Mouse (Mus musculus) left cerebral cortex, postnatal 14 days (tissue): ENCODE data around the gene Olfr1446. TPM values are rescaled to one million over a fixed set of nuclear protein-coding genes. Genes with fewer than 3 reads are reported as not detected.

Source experiments
- DNase-seq, 2 experiments: peaks; one replicate each; pipeline ENCODE4 v3.0.0; 2021 to 2022; ENCODE audit warnings: low spot score in 2 of 2, mixed read lengths in 1 of 2
- intact Hi-C: fragments of 180-260 bp; cut with DNase I; formaldehyde crosslinking; loops from one replicate; pipeline ENCODE4 v1.15.1; 2025
- long read RNA-seq, 2 experiments: library from polyadenylated mRNA; stranded (forward); transcript quantifications; one replicate each; pipeline ENCODE4 v2.0.0; 2021
- total RNA-seq, 2 experiments: library from RNA; stranded (reverse); gene quantifications; 2 replicates each; pipeline ENCODE4 v1.2.3; 2021

The Olfr1446 gene
- total RNA-seq: not detected
- long read RNA-seq, experiment 1: 0 reads
- long read RNA-seq, experiment 2: 0 reads

- intact Hi-C loops: no loop called here
- DNase-seq: no peak
Measured at GRCm38 (mm10) chr19:12893424-12893823, at the start of gene Olfr1446. TSS of gene Olfr1446 (minus strand) at chr19:12893524.

GRCm38 (mm10) chr19:12930540-12930939 lies 37.2 kb upstream of the Olfr1446 start, which contains the start of gene Olfr1449:
TSS of gene Olfr1449 (plus strand) at chr19:12930840.
- DNase-seq: no peak
- intact Hi-C loops: no loop called here

GRCm38 (mm10) chr19:12924319-12924718 lies 31.0 kb upstream of the Olfr1446 start, which contains the start of gene Olfr1448:
TSS of gene Olfr1448 (minus strand) at chr19:12924419.
- intact Hi-C loops: no loop called here
- no peak for DNase-seq

- no peak for DNase-seq
- intact Hi-C loops: no loop called here
Measured at GRCm38 (mm10) chr19:12903643-12904042, 10.3 kb upstream of the Olfr1446 start, which contains the start of gene Olfr1447. TSS of gene Olfr1447 (minus strand) at chr19:12903743.

- DNase-seq: no peak
- intact Hi-C loops: no loop called here
Measured at GRCm38 (mm10) chr19:12883555-12883954, 9.8 kb downstream of the Olfr1446 start, which contains the start of gene Olfr1445. TSS of gene Olfr1445 (plus strand) at chr19:12883855.

GRCm38 (mm10) chr19:12856983-12857382 lies 36.3 kb downstream of the Olfr1446 start, which contains the start of gene Olfr1444:
TSS of gene Olfr1444 (plus strand) at chr19:12857283.
- no peak for DNase-seq
- intact Hi-C loops: no loop called here

- DNase-seq: no peak
- intact Hi-C loops: no loop called here
Measured at GRCm38 (mm10) chr19:12846382-12846781, 46.9 kb downstream of the Olfr1446 start, which contains the start of gene Gm5244. TSS of gene Gm5244 (plus strand) at chr19:12846682.

- intact Hi-C loops: no loop called here
- peak in 1 of 2 experiments; percentile 47 for DNase-seq
Measured at GRCm38 (mm10) chr19:12838507-12838906, 54.8 kb downstream of the Olfr1446 start.

Other genes starting within 250 kb of the Olfr1446 start
- gene Olfr1442, start 223.1 kb downstream of the Olfr1446 start, total RNA-seq: not detected
- gene Olfr1443, start 215.4 kb downstream of the Olfr1446 start, total RNA-seq: not detected
- gene Keg1, start 197.7 kb downstream of the Olfr1446 start, total RNA-seq: not detected
- 1 to 10 TPM; 2.2 to 2.9 TPM for gene Cntf, start 127.9 kb downstream of the Olfr1446 start, total RNA-seq
- gene Zfp91, start 97.4 kb downstream of the Olfr1446 start, total RNA-seq: 10 to 100 TPM; 81.8 to 86.6 TPM
- gene Lpxn, start 97.3 kb downstream of the Olfr1446 start, total RNA-seq: 1 to 10 TPM; 1.2 to 2.1 TPM
- not detected for gene Gm5244, start 46.8 kb downstream of the Olfr1446 start, total RNA-seq
- gene Olfr1444, start 36.2 kb downstream of the Olfr1446 start, total RNA-seq: not detected
- not detected for gene Olfr1445, start 9.7 kb downstream of the Olfr1446 start, total RNA-seq
- gene Olfr1447, start 10.2 kb upstream of the Olfr1446 start, total RNA-seq: not detected
- gene Olfr1448, start 30.9 kb upstream of the Olfr1446 start, total RNA-seq: not detected
- not detected for gene Olfr1449, start 37.3 kb upstream of the Olfr1446 start, total RNA-seq
- gene Olfr1450, start 56.7 kb upstream of the Olfr1446 start, total RNA-seq: not detected
- not detected for gene Olfr1451, start 101.5 kb upstream of the Olfr1446 start, total RNA-seq
- gene Olfr1453, start 134.8 kb upstream of the Olfr1446 start, total RNA-seq: not detected
- not detected for gene Olfr1454, start 167.1 kb upstream of the Olfr1446 start, total RNA-seq
- gene Olfr1457, start 204.4 kb upstream of the Olfr1446 start, total RNA-seq: not detected
- gene Olfr1458, start 213.3 kb upstream of the Olfr1446 start, total RNA-seq: not detected